Mouse (Mus musculus) kidney, adult 2 months (tissue): ENCODE measurements around the gene Bcar3.

Experiments
- CTCF ChIP-seq: fragments of 200-500 bp; conservative IDR thresholded peaks from 2 replicates; pipeline ENCODE4 v1.5.1; 2011; ENCODE audit warnings: low read depth, mild to moderate bottlenecking, control low read depth, low read length, moderate library complexity, mixed read lengths; ENCODE audit not compliant: insufficient read depth, insufficient read length
- POLR2A ChIP-seq: fragments of 200-500 bp; IDR thresholded peaks from one replicate; pipeline ENCODE4 v1.6.1; 2011; ENCODE audit warnings: low read depth, low read length, control low read depth

- no peak for TF ChIP-seq CTCF
- no peak for TF ChIP-seq POLR2A
Measured at GRCm38 (mm10) chr3:122246986-122247767, 46.8 kb upstream of the Bcar3 start.
